Mouse (Mus musculus) brain, embryonic 14.5 days (tissue): ENCODE measurements around the gene Nynrin.

Source experiments
- CTCF ChIP-seq: fragments of 200-500 bp; IDR thresholded peaks from 2 replicates; pipeline ENCODE4 v1.5.1; 2012; ENCODE audit warnings: inconsistent platforms, mild to moderate bottlenecking, moderate library complexity, borderline replicate concordance; ENCODE audit not compliant: insufficient read depth, insufficient read length; ENCODE audit errors: extremely low read depth
- POLR2A ChIP-seq: fragments of 200-500 bp; IDR thresholded peaks from 2 replicates; pipeline ENCODE4 v1.6.1; 2012; ENCODE audit warnings: mild to moderate bottlenecking, inconsistent platforms, borderline replicate concordance; ENCODE audit not compliant: poor library complexity, insufficient read depth, insufficient read length, severe bottlenecking; ENCODE audit errors: extremely low read depth

GRCm38 (mm10) chr14:55857588-55857987, 3.8 kb downstream of the Nynrin start:
- TF ChIP-seq CTCF (no peak), POLR2A (no peak)
